Mouse (Mus musculus): ENCODE results near the gene Klhl7. TPM values are rescaled to one million over a fixed set of nuclear protein-coding genes. Genes with fewer than 3 reads are reported as not detected.

The Klhl7 gene
- total and polyA plus RNA-seq, 3 experiments: 13.5 to 19.7 TPM; not detected in 1

GRCm38 (mm10) chr5:24110068-24110467 lies 9.7 kb downstream of the Klhl7 start:
- peak; percentile 73 for DNase-seq (ENCODE audit: low read depth, low spot score)

GRCm38 (mm10) chr5:24112116-24112903 lies 11.9 kb downstream of the Klhl7 start:
- Histone ChIP-seq H3K27ac (ENCODE audit: control insufficient read depth, low read depth, low read length) (no peak overlapping the region), H3K4me3 (ENCODE audit: control insufficient read depth in 1 of 2, insufficient read depth in 1 of 2, low read depth in 2 of 2, low read length in 2 of 2) (no peak overlapping the region), H3K9ac (ENCODE audit: control insufficient read depth, low read depth, low read length, poor library complexity, severe bottlenecking) (no peak overlapping the region), H3K36me3 (ENCODE audit: control insufficient read depth in 1 of 2, insufficient read depth in 2 of 2, low read length in 2 of 2) (no peaks in the 10 kb centered on the region), H3K4me1 (ENCODE audit: control insufficient read depth in 1 of 2, insufficient read depth in 2 of 2, low read length in 2 of 2) (no peaks in the 10 kb centered on the region), H3K9me3 (replicated peaks; ENCODE audit: insufficient read depth, low read length) (no peaks in the 10 kb centered on the region), H3K27me3 (ENCODE audit: control insufficient read depth in 1 of 2, insufficient read depth in 2 of 2, low read length in 2 of 2) (no peaks in the 10 kb centered on the region), H3K79me2 (ENCODE audit: control insufficient read depth, insufficient read depth, low read length, poor library complexity) (no peaks in the 10 kb centered on the region; the same call in 1 of the 2 replicates)
- DNase-seq (ENCODE audit: low read depth, low spot score): no peak
- TF ChIP-seq MAFK (IDR thresholded peaks at IDR 0.05; ENCODE audit: borderline replicate concordance, low read depth, low read length) (no peak), USF2 (IDR thresholded peaks at IDR 0.05; ENCODE audit: borderline replicate concordance in 1 of 2, insufficient read depth in 1 of 2, low read depth in 1 of 2, low read length in 2 of 2) (no peak), ELF1 (IDR thresholded peaks at IDR 0.05; ENCODE audit: low read depth, low read length) (no peak), E2F4 (IDR thresholded peaks at IDR 0.05; ENCODE audit: borderline replicate concordance, low read depth, low read length) (no peak), BHLHE40 (IDR thresholded peaks at IDR 0.05; ENCODE audit: borderline replicate concordance, low read depth, low read length) (no peak), KAT2A (conservative IDR thresholded peaks at IDR 0.05; ENCODE audit: low read depth, low read length) (no peak), USF1 (IDR thresholded peaks at IDR 0.05; ENCODE audit: low read depth, low read length) (no peak), POLR2AphosphoS5 (IDR thresholded peaks at IDR 0.05; ENCODE audit: borderline replicate concordance, low read depth, low read length) (no peak), RCOR1 (IDR thresholded peaks at IDR 0.05; ENCODE audit: low read depth, low read length) (no peak), ZMIZ1 (IDR thresholded peaks at IDR 0.05; ENCODE audit: low read depth, low read length) (no peak), NRF1 (IDR thresholded peaks at IDR 0.05; ENCODE audit: insufficient read depth, low read depth, low read length, poor library complexity, severe bottlenecking) (no peak), TBP (IDR thresholded peaks at IDR 0.05; ENCODE audit: low read depth, low read length) (no peak), ETS1 (IDR thresholded peaks at IDR 0.05; ENCODE audit: low read depth, low read length) (no peak), MXI1 (IDR thresholded peaks at IDR 0.05; ENCODE audit: low read depth, low read length) (no peak), MAX (IDR thresholded peaks at IDR 0.05; ENCODE audit: low read length) (no peak), JUND (IDR thresholded peaks at IDR 0.05; ENCODE audit: low read depth, low read length) (no peak), GATA1 (IDR thresholded peaks at IDR 0.05; ENCODE audit: low read depth, low read length) (no peak), POLR2AphosphoS2 (IDR thresholded peaks at IDR 0.05; ENCODE audit: low read length) (no peak), CHD1 (IDR thresholded peaks at IDR 0.05; ENCODE audit: low read depth, low read length) (no peak), CTCF (IDR thresholded peaks at IDR 0.05 in 2 of 3, conservative IDR thresholded peaks at IDR 0.05 in 1 of 3; ENCODE audit: control insufficient read depth in 1 of 3, insufficient read depth in 1 of 3, low read depth in 2 of 3, low read length in 3 of 3, poor library complexity in 1 of 3, severe bottlenecking in 1 of 3) (no peak)

More at GRCm38 (mm10) chr5:24110068-24110467, 9.7 kb downstream of the Klhl7 start:
- no peaks in the 10 kb centered on the region for H3K27me3 ChIP-seq (ENCODE audit: control insufficient read depth in 1 of 2, insufficient read depth in 2 of 2, low read length in 2 of 2)
- H3K9me3 ChIP-seq (replicated peaks; ENCODE audit: insufficient read depth, low read length): no peaks in the 10 kb centered on the region
- no peaks in the 10 kb centered on the region for H3K4me1 ChIP-seq (ENCODE audit: control insufficient read depth in 1 of 2, insufficient read depth in 2 of 2, low read length in 2 of 2)
- peaks cover 3% of the 10 kb centered on the region; the same call in 1 of the 2 replicates for H3K79me2 ChIP-seq (ENCODE audit: control insufficient read depth, insufficient read depth, low read length, poor library complexity)
- H3K27ac ChIP-seq (ENCODE audit: control insufficient read depth, low read depth, low read length): no peak overlapping the region
- no peak overlapping the region for H3K4me3 ChIP-seq (ENCODE audit: control insufficient read depth in 1 of 2, insufficient read depth in 1 of 2, low read depth in 2 of 2, low read length in 2 of 2)
- no peaks in the 10 kb centered on the region for H3K36me3 ChIP-seq (ENCODE audit: control insufficient read depth in 1 of 2, insufficient read depth in 2 of 2, low read length in 2 of 2)
- TF ChIP-seq TCF12 (IDR thresholded peaks at IDR 0.05; ENCODE audit: low read depth, low read length) (no peak), ZNF384 (IDR thresholded peaks at IDR 0.05; ENCODE audit: low read depth, low read length) (no peak), GATA1 (IDR thresholded peaks at IDR 0.05; ENCODE audit: low read depth, low read length) (no peak), TBP (IDR thresholded peaks at IDR 0.05; ENCODE audit: low read depth, low read length) (no peak), MXI1 (IDR thresholded peaks at IDR 0.05; ENCODE audit: low read depth, low read length) (peak; percentile 79), SIN3A (IDR thresholded peaks at IDR 0.05; ENCODE audit: low read length) (peak; percentile 92), ZMIZ1 (IDR thresholded peaks at IDR 0.05; ENCODE audit: low read depth, low read length) (no peak), MAX (IDR thresholded peaks at IDR 0.05; ENCODE audit: low read length) (no peak), RCOR1 (IDR thresholded peaks at IDR 0.05; ENCODE audit: low read depth, low read length) (no peak), USF2 (IDR thresholded peaks at IDR 0.05; ENCODE audit: borderline replicate concordance in 1 of 2, insufficient read depth in 1 of 2, low read depth in 1 of 2, low read length in 2 of 2) (no peak), BHLHE40 (IDR thresholded peaks at IDR 0.05; ENCODE audit: borderline replicate concordance, low read depth, low read length) (no peak), CHD2 (IDR thresholded peaks at IDR 0.05; ENCODE audit: low read length) (no peak)
- H3K9ac ChIP-seq (ENCODE audit: control insufficient read depth, low read depth, low read length, poor library complexity, severe bottlenecking): no peak overlapping the region
